18 mouse cellular contexts compared by ENCODE assay signal in genomic region chr19:53712297-53713025, GRCm38 (mm10). TPM values are rescaled to one million over a fixed set of nuclear protein-coding genes. Genes with fewer than 3 reads are reported as not detected.
DNase-seq lines count a peak whose midpoint lies in the region; ATAC-seq and TF ChIP-seq lines count a peak whose summit lies in the region.
"Had no signal": no experiment of that assay in that cellular context is flagged by ENCODE, and none has a peak within 500 bp of the region (broad histone marks: within the 10 kb centered on the region; RNA-seq: fewer than 3 reads in every experiment).

No protein-coding gene starts in this region.

- peaks cover 56% of the 10 kb centered on the region for H3K79me2 ChIP-seq in myocyte (ENCODE audit: control insufficient read depth, insufficient read depth)

- H3K9me3 ChIP-seq in lung, embryonic 14.5 days (ENCODE audit: low read depth, low read length) = no peaks in the 10 kb centered on the region
- H3K9me3 ChIP-seq in heart, embryonic 10.5 days = no peaks in the 10 kb centered on the region
- H3K9me3 ChIP-seq in forebrain, embryonic 11.5 days (ENCODE audit: control insufficient read depth, low read length) = peaks cover 4% of the 10 kb centered on the region; the same call in 1 of the 2 replicates
- H3K9me3 ChIP-seq: liver, embryonic 13.5 days had no signal

- H3K4me1 ChIP-seq in lung, embryonic 14.5 days (ENCODE audit: insufficient read depth) = no peaks in the 10 kb centered on the region
- peaks cover 64% of the 10 kb centered on the region for H3K4me1 ChIP-seq in heart, embryonic 10.5 days
- H3K4me1 ChIP-seq in forebrain, embryonic 11.5 days (replicated peaks; ENCODE audit: control insufficient read depth, insufficient read depth, low read length) = no peaks in the 10 kb centered on the region
- H3K4me1 ChIP-seq: forebrain, embryonic 15.5 days; liver, embryonic 13.5 days had no signal

- peak; percentile 39 for TF ChIP-seq CTCF in lung, embryonic 14.5 days (IDR thresholded peaks at IDR 0.05; ENCODE audit: low read depth)

- 34% methylated on average over 7 of the region's 7 CpGs for WGBS in lung, embryonic 14.5 days
- 27% methylated on average over 7 of the region's 7 CpGs for WGBS in heart, embryonic 10.5 days
- 72% methylated on average over 7 of the region's 7 CpGs for WGBS in forebrain, embryonic 11.5 days

- no peak overlapping the region for H3K4me2 ChIP-seq in lung, embryonic 14.5 days
- H3K4me2 ChIP-seq in myocyte (ENCODE audit: low read depth) = peak overlapping the region; percentile 61
- H3K4me2 ChIP-seq in forebrain, embryonic 11.5 days (ENCODE audit: low read depth, low read length, severe bottlenecking) = no peak overlapping the region
- H3K4me2 ChIP-seq: forebrain, embryonic 15.5 days; liver, embryonic 13.5 days had no signal

- H3K9ac ChIP-seq in lung, embryonic 14.5 days = no peak overlapping the region
- H3K9ac ChIP-seq in forebrain, embryonic 11.5 days (ENCODE audit: low read length) = no peak overlapping the region
- H3K9ac ChIP-seq: forebrain, embryonic 15.5 days; liver, embryonic 13.5 days had no signal

- H3K27ac ChIP-seq in lung, embryonic 14.5 days (ENCODE audit: low read depth) = no peak overlapping the region
- peak overlapping the region; percentile 74 for H3K27ac ChIP-seq in heart, embryonic 10.5 days
- no peak overlapping the region for H3K27ac ChIP-seq in forebrain, embryonic 11.5 days (ENCODE audit: low read depth, low read length)
- H3K27ac ChIP-seq: forebrain, embryonic 15.5 days; liver, embryonic 13.5 days; macrophage had no signal

- no peaks in the 10 kb centered on the region for H3K27me3 ChIP-seq in lung, embryonic 14.5 days (ENCODE audit: insufficient read depth, low read length)
- H3K27me3 ChIP-seq in heart, embryonic 10.5 days (ENCODE audit: insufficient read depth, poor library complexity, severe bottlenecking) = no peaks in the 10 kb centered on the region
- no peaks in the 10 kb centered on the region for H3K27me3 ChIP-seq in myocyte (ENCODE audit: control insufficient read depth, insufficient read depth, insufficient read length)
- no peaks in the 10 kb centered on the region for H3K27me3 ChIP-seq in forebrain, embryonic 11.5 days (ENCODE audit: control insufficient read depth, insufficient read depth, low read length)
- H3K27me3 ChIP-seq: forebrain, embryonic 15.5 days; liver, embryonic 13.5 days had no signal

- H3ac ChIP-seq in myocyte (ENCODE audit: control insufficient read depth, insufficient read length) = no peak overlapping the region

- no peak for TF ChIP-seq POLR2A in myocyte (IDR thresholded peaks at IDR 0.05; ENCODE audit: insufficient read length, low read depth)

- ATAC-seq in lung, embryonic 14.5 days (ENCODE audit: insufficient read depth) = no peak
- no peak for ATAC-seq in cerebellum, adult (ENCODE audit: insufficient number of reproducible peaks, low FRiP score, low TSS enrichment)
- ATAC-seq in forebrain, embryonic 11.5 days (replicated peaks; ENCODE audit: low FRiP score) = no peak
- ATAC-seq: forebrain, embryonic 15.5 days had no signal

- intact Hi-C loops in heart, postnatal 36 days (cut with DNase I) = loop anchor here (2.0 kb wide), 2 partner anchors 16 to 34 kb away; no protein-coding TSS in a partner anchor

- H3K36me3 ChIP-seq in lung, embryonic 14.5 days (ENCODE audit: insufficient read depth) = no peaks in the 10 kb centered on the region
- peaks cover 7% of the 10 kb centered on the region; the same call in 1 of the 2 replicates for H3K36me3 ChIP-seq in heart, embryonic 10.5 days
- no peaks in the 10 kb centered on the region for H3K36me3 ChIP-seq in myocyte (ENCODE audit: control insufficient read depth, insufficient read depth)
- no peaks in the 10 kb centered on the region for H3K36me3 ChIP-seq in forebrain, embryonic 11.5 days (ENCODE audit: control insufficient read depth, insufficient read depth, low read length)
- H3K36me3 ChIP-seq: forebrain, embryonic 15.5 days; liver, embryonic 13.5 days had no signal

- peak; percentile 53 to 68 for DNase-seq in heart, adult 18-20 months
- no peak for DNase-seq in heart, postnatal 36 days
- DNase-seq in lung, embryonic 14.5 days = no peak
- no peak for DNase-seq in lung, postnatal 25 days (ENCODE audit: low spot score)
- DNase-seq in heart, embryonic 10.5 days (ENCODE audit: low spot score) = no peak
- DNase-seq in forebrain, embryonic 11.5 days (ENCODE audit: low spot score) = no peak
- DNase-seq: adrenal gland, postnatal 25 days; cerebellum, postnatal 10 days; embryo, embryonic 11 days; kidney, postnatal 25 days; left cerebral cortex, postnatal 4 days; liver, embryonic 13.5 days; midbrain, embryonic 14.5 days; right cerebral cortex, postnatal 25 days had no signal

- no peak overlapping the region for H3K4me3 ChIP-seq in lung, embryonic 14.5 days (ENCODE audit: low read depth, low read length)
- no peak overlapping the region; the same call in 1 of the 2 replicates for H3K4me3 ChIP-seq in heart, embryonic 10.5 days
- H3K4me3 ChIP-seq in myocyte = no peak overlapping the region
- H3K4me3 ChIP-seq in forebrain, embryonic 11.5 days (ENCODE audit: low read depth, low read length) = no peak overlapping the region
- H3K4me3 ChIP-seq: forebrain, embryonic 15.5 days; liver, embryonic 13.5 days had no signal

TF ChIP-seq in myocyte, 11 proteins besides CTCF, POLR2A, EP300 and RAD21:
- TF ChIP-seq MYOG (IDR thresholded peaks at IDR 0.05; ENCODE audit: control insufficient read depth in 1 of 3, insufficient read depth in 1 of 3, insufficient read length in 2 of 3, low read depth in 2 of 3) (peak; percentile 14 to 91 (median 86)), E2F4 (IDR thresholded peaks at IDR 0.05; ENCODE audit: insufficient read depth) (peak; percentile 16), MAX (IDR thresholded peaks at IDR 0.05; ENCODE audit: low read depth) (no peak), TCF3 (IDR thresholded peaks at IDR 0.05; ENCODE audit: insufficient read length, low read depth) (peak; percentile 64), CEBPB (IDR thresholded peaks at IDR 0.05; ENCODE audit: insufficient read depth, poor library complexity, severe bottlenecking) (no peak), TCF12 (IDR thresholded peaks at IDR 0.05; ENCODE audit: insufficient read depth, poor library complexity, severe bottlenecking) (peak; percentile 92), MYOD1 (IDR thresholded peaks at IDR 0.05; ENCODE audit: control insufficient read depth in 1 of 3, insufficient read length in 2 of 3, low read depth in 2 of 3) (peak; percentile 81 to 90 (median 88)), SRF (IDR thresholded peaks at IDR 0.05; ENCODE audit: control insufficient read depth, insufficient read length, low read depth) (no peak), REST (IDR thresholded peaks at IDR 0.05; ENCODE audit: insufficient read depth, insufficient read length) (no peak), POLR2AphosphoS2 (IDR thresholded peaks at IDR 0.05; ENCODE audit: insufficient read length, low read depth) (no peak), USF1 (IDR thresholded peaks at IDR 0.05; ENCODE audit: low read depth) (no peak)

RNA-seq across cellular contexts. Expression of gene Rbm20, which starts 35.4 kb away (rescaled TPM):
- 100 to 1,000 TPM; 175 to 184 TPM for total RNA-seq in heart, adult 18-20 months (2021)
- total RNA-seq in heart, postnatal 36 days (2021) = 100 to 1,000 TPM; 216 to 224 TPM
- 0.59 and 1.2 TPM in 2 replicates for polyA plus RNA-seq in lung, embryonic 14.5 days (2014; fragmentation: Nextera tagmentation; extraction: Ambion mirVana)
- polyA plus RNA-seq in heart, embryonic 10.5 days (2016; fragmentation: Nextera tagmentation; extraction: Ambion mirVana) = 18.3 and 34.7 TPM in 2 replicates
- polyA plus RNA-seq in myocyte (2012; fragmentation: generic; extraction: Trizol) = 35.4 TPM
- polyA plus RNA-seq in forebrain, embryonic 11.5 days (2014; fragmentation: Nextera tagmentation; extraction: Ambion mirVana) = 4.2 and 4.6 TPM in 2 replicates
- polyA plus RNA-seq: macrophage had no signal

Comparison
In these comparisons a context has a peak if more than half of its experiments do, and no peak if none do; other contexts are left out.
1. DNase-seq: peak in heart, adult 18-20 months (2 of 2); none in heart, postnatal 36 days (0 of 2), lung, embryonic 14.5 days (single experiment), lung, postnatal 25 days (single experiment), heart, embryonic 10.5 days (single experiment) and forebrain, embryonic 11.5 days (single experiment).